9 mouse cellular contexts compared by ENCODE assay signal in genomic region chr11:58939088-58939439, GRCm38 (mm10). TPM values are rescaled to one million over a fixed set of nuclear protein-coding genes. Genes with fewer than 3 reads are reported as not detected.
A peak's percentile ranks its signal among the peaks of the same experiment; 100 is the strongest.
DNase-seq lines count a peak whose midpoint lies in the region; ATAC-seq and TF ChIP-seq lines count a peak whose summit lies in the region.
"Had no signal": no experiment of that assay in that cellular context is flagged by ENCODE, and none has a peak within 500 bp of the region (broad histone marks: within the 10 kb centered on the region; RNA-seq: fewer than 3 reads in every experiment).

No protein-coding gene starts in this region.

- peaks cover 7% of the 10 kb centered on the region for H3K4me1 ChIP-seq in heart, adult 2 months (ENCODE audit: control insufficient read depth, insufficient read depth, low read length)
- peaks cover 29% of the 10 kb centered on the region for H3K4me1 ChIP-seq in forebrain, embryonic 13.5 days
- H3K4me1 ChIP-seq in liver, embryonic 13.5 days (replicated peaks) = peaks cover 35% of the 10 kb centered on the region

- peaks cover 18% of the 10 kb centered on the region for H3K79me3 ChIP-seq in C2C12 (ENCODE audit: low read depth)

- H3K36me3 ChIP-seq in heart, adult 2 months (ENCODE audit: control insufficient read depth, insufficient read depth, low read length) = peaks cover 6% of the 10 kb centered on the region
- H3K36me3 ChIP-seq in C2C12 (ENCODE audit: control insufficient read depth, insufficient read depth) = peaks cover 22% of the 10 kb centered on the region
- peaks cover 30% of the 10 kb centered on the region for H3K36me3 ChIP-seq in forebrain, embryonic 13.5 days (ENCODE audit: poor library complexity, severe bottlenecking)
- H3K36me3 ChIP-seq in liver, embryonic 13.5 days = peaks cover 29% of the 10 kb centered on the region

- H3ac ChIP-seq in C2C12 (ENCODE audit: control insufficient read depth, insufficient read length, low read depth) = no peak overlapping the region

- peak overlapping the region; percentile 4; the same call in 1 of the 2 replicates for H3K9ac ChIP-seq in heart, adult 2 months (ENCODE audit: low read depth, low read length)
- peak overlapping the region; percentile 100 for H3K9ac ChIP-seq in forebrain, embryonic 13.5 days
- H3K9ac ChIP-seq in liver, embryonic 13.5 days = peak overlapping the region; percentile 98

- no peak for TF ChIP-seq EP300 in heart, adult 2 months (IDR thresholded peaks at IDR 0.05; ENCODE audit: insufficient read depth, low read depth, low read length)

- no peaks in the 10 kb centered on the region for H3K27me3 ChIP-seq in heart, adult 2 months (ENCODE audit: control insufficient read depth, insufficient read depth, low read length)
- H3K27me3 ChIP-seq in C2C12 (ENCODE audit: control insufficient read depth, insufficient read depth, insufficient read length) = peaks cover 4% of the 10 kb centered on the region
- no peaks in the 10 kb centered on the region for H3K27me3 ChIP-seq in forebrain, embryonic 13.5 days
- H3K27me3 ChIP-seq in liver, embryonic 13.5 days = peaks cover 18% of the 10 kb centered on the region

- H3K4me2 ChIP-seq in forebrain, embryonic 13.5 days = peak overlapping the region; percentile 81
- H3K4me2 ChIP-seq in liver, embryonic 13.5 days = peak overlapping the region; percentile 96

- intact Hi-C loops in heart, adult 2 months (cut with DNase I) = loop anchor here (2.0 kb wide), 1 partner anchor 14 kb away; no protein-coding TSS in a partner anchor
- intact Hi-C loops in heart, postnatal 36 days (cut with DNase I) = loop anchor here (10.0 kb wide), 1 partner anchor 356 kb away; the partner anchor contains the start of gene Wnt3a
- intact Hi-C loops in left cerebral cortex, postnatal 4 days (cut with DNase I) = no loop called here

- H3K27ac ChIP-seq in heart, adult 2 months = peak overlapping the region; percentile 90
- peak overlapping the region; percentile 97 for H3K27ac ChIP-seq in forebrain, embryonic 13.5 days
- peak overlapping the region; percentile 95 for H3K27ac ChIP-seq in liver, embryonic 13.5 days

- no peak for TF ChIP-seq CTCF in heart, adult 2 months (IDR thresholded peaks at IDR 0.05)
- TF ChIP-seq CTCF in C2C12 (IDR thresholded peaks at IDR 0.05; ENCODE audit: control insufficient read depth, insufficient read depth, insufficient read length) = no peak

- H3K79me2 ChIP-seq in heart, adult 2 months (replicated peaks; ENCODE audit: control insufficient read depth, insufficient read depth, low read length) = no peaks in the 10 kb centered on the region
- peaks cover 32% of the 10 kb centered on the region for H3K79me2 ChIP-seq in C2C12 (ENCODE audit: control insufficient read depth, insufficient read depth)

- no peaks in the 10 kb centered on the region for H3K9me3 ChIP-seq in forebrain, embryonic 13.5 days (replicated peaks)
- no peaks in the 10 kb centered on the region for H3K9me3 ChIP-seq in liver, embryonic 13.5 days (replicated peaks)

- ATAC-seq in forebrain, embryonic 13.5 days = no peak
- no peak for ATAC-seq in liver, embryonic 13.5 days (ENCODE audit: low read depth)

- WGBS in heart, adult 2 months = 17% methylated on average over 6 of the region's 6 CpGs
- 20% methylated on average over 6 of the region's 6 CpGs for WGBS in forebrain, embryonic 13.5 days
- whole genome bisulfite sequencing in liver, embryonic 13.5 days (ENCODE audit: insufficient replicate concordance) = 23% methylated on average over 6 of the region's 6 CpGs

- no peak for TF ChIP-seq POLR2A in heart, adult 2 months (IDR thresholded peaks at IDR 0.05; ENCODE audit: insufficient read depth, low read depth, low read length)

- H3K4me3 ChIP-seq in heart, adult 2 months = peak overlapping the region; percentile 69
- H3K4me3 ChIP-seq in C2C12 (ENCODE audit: insufficient read depth, poor library complexity, severe bottlenecking) = peak overlapping the region; percentile 97
- peak overlapping the region; percentile 98 for H3K4me3 ChIP-seq in forebrain, embryonic 13.5 days
- H3K4me3 ChIP-seq in liver, embryonic 13.5 days (replicated peaks) = peak overlapping the region; percentile 94

- no peak for DNase-seq in heart, adult 2 months
- DNase-seq in heart, postnatal 36 days = no peak
- DNase-seq in liver, embryonic 13.5 days = no peak
- no peak for DNase-seq in urinary bladder, postnatal 4 days (ENCODE audit: low spot score in 2 of 2)
- DNase-seq in thymus, postnatal 25 days = no peak
- DNase-seq in left cerebral cortex, postnatal 4 days = no peak

TF ChIP-seq in C2C12, 6 proteins besides CTCF, POLR2A, EP300 and RAD21:
- no peak for TF ChIP-seq MYOG (IDR thresholded peaks at IDR 0.05; ENCODE audit: control insufficient read depth, extremely low read depth, insufficient read length)
- no peak for TF ChIP-seq MYOD1 (IDR thresholded peaks at IDR 0.05; ENCODE audit: control insufficient read depth, insufficient read length, low read depth)
- TF ChIP-seq USF1 (IDR thresholded peaks at IDR 0.05; ENCODE audit: low read depth) = no peak
- TF ChIP-seq CEBPB (IDR thresholded peaks at IDR 0.05; ENCODE audit: low read depth) = no peak
- TF ChIP-seq MAX (IDR thresholded peaks at IDR 0.05) = no peak
- TF ChIP-seq FOSL1 (IDR thresholded peaks at IDR 0.05; ENCODE audit: insufficient read depth, low read length, poor library complexity, severe bottlenecking) = no peak

RNA-seq across cellular contexts. Expression of gene Rnf187, which starts 0.3 kb away (rescaled TPM):
- total RNA-seq in heart, adult 2 months (2021) = 100 to 1,000 TPM; 164 to 177 TPM
- 182 and 190 TPM in 2 replicates for polyA plus RNA-seq in heart, adult 2 months (2012; rRNA removed)
- 100 to 1,000 TPM; 160 to 167 TPM for total RNA-seq in heart, postnatal 36 days (2021)
- 245 TPM for polyA plus RNA-seq in C2C12 (2012; fragmentation: generic; extraction: Trizol)
- 368 and 373 TPM in 2 replicates for polyA plus RNA-seq in forebrain, embryonic 13.5 days (2015; fragmentation: Nextera tagmentation; extraction: Ambion mirVana)
- polyA plus RNA-seq in liver, embryonic 13.5 days (2015; fragmentation: Nextera tagmentation; extraction: Ambion mirVana) = 125 and 130 TPM in 2 replicates
- 100 to 1,000 TPM; 386 to 426 TPM for total RNA-seq in left cerebral cortex, postnatal 4 days (2021)

RNA-seq across cellular contexts. Expression of gene Hist3h2ba, which starts 9.7 kb away (rescaled TPM):
- 1 to 10 TPM in 1 of 2 experiments, under 1 TPM in 1; 0.81 to 1.1 TPM for total RNA-seq in heart, adult 2 months (2021)
- polyA plus RNA-seq in heart, adult 2 months (2012; rRNA removed) = 0.67 and 1.5 TPM in 2 replicates
- 1 to 10 TPM; 2.2 to 2.5 TPM for total RNA-seq in heart, postnatal 36 days (2021)
- 1.6 TPM for polyA plus RNA-seq in C2C12 (2012; fragmentation: generic; extraction: Trizol)
- 315 and 321 TPM in 2 replicates for polyA plus RNA-seq in forebrain, embryonic 13.5 days (2015; fragmentation: Nextera tagmentation; extraction: Ambion mirVana)
- polyA plus RNA-seq in liver, embryonic 13.5 days (2015; fragmentation: Nextera tagmentation; extraction: Ambion mirVana) = 5.5 and 6.3 TPM in 2 replicates
- total RNA-seq in left cerebral cortex, postnatal 4 days (2021) = 100 to 1,000 TPM; 299 to 314 TPM

RNA-seq across cellular contexts. Expression of gene Hist3h2a, which starts 15.4 kb away (rescaled TPM):
- 10 to 100 TPM; 13.6 to 14.0 TPM for total RNA-seq in heart, adult 2 months (2021)
- 12.6 and 15.4 TPM in 2 replicates for polyA plus RNA-seq in heart, adult 2 months (2012; rRNA removed)
- 10 to 100 TPM; 15.3 to 17.6 TPM for total RNA-seq in heart, postnatal 36 days (2021)
- polyA plus RNA-seq in C2C12 (2012; fragmentation: generic; extraction: Trizol) = 11.4 TPM
- 126 and 132 TPM in 2 replicates for polyA plus RNA-seq in forebrain, embryonic 13.5 days (2015; fragmentation: Nextera tagmentation; extraction: Ambion mirVana)
- 12.3 and 13.7 TPM in 2 replicates for polyA plus RNA-seq in liver, embryonic 13.5 days (2015; fragmentation: Nextera tagmentation; extraction: Ambion mirVana)
- 100 to 1,000 TPM in 1 of 2 experiments, 10 to 100 TPM in 1; 95.0 to 101 TPM for total RNA-seq in left cerebral cortex, postnatal 4 days (2021)

RNA-seq across cellular contexts. Expression of gene Trim17, which starts 15.4 kb away (rescaled TPM):
- total RNA-seq in heart, adult 2 months (2021) = under 1 TPM in 1 of 2 experiments, not detected in 1; 0.07 TPM
- 0.20 and 0.37 TPM in 2 replicates for polyA plus RNA-seq in heart, adult 2 months (2012; rRNA removed)
- total RNA-seq in heart, postnatal 36 days (2021) = under 1 TPM; 0.11 to 0.16 TPM
- polyA plus RNA-seq in C2C12 (2012; fragmentation: generic; extraction: Trizol) = 0.22 TPM
- polyA plus RNA-seq in forebrain, embryonic 13.5 days (2015; fragmentation: Nextera tagmentation; extraction: Ambion mirVana) = 0.96 and 1.3 TPM in 2 replicates
- 0.06 and 0.18 TPM in 2 replicates for polyA plus RNA-seq in liver, embryonic 13.5 days (2015; fragmentation: Nextera tagmentation; extraction: Ambion mirVana)
- 1 to 10 TPM; 1.8 to 2.0 TPM for total RNA-seq in left cerebral cortex, postnatal 4 days (2021)
- total RNA-seq: common myeloid progenitor, adult 5-6 weeks had no signal

RNA-seq across cellular contexts. Expression of gene Btnl10, which starts 21.4 kb away (rescaled TPM):
- total RNA-seq in heart, adult 2 months (2021) = not detected
- 0.04 and 0.09 TPM in 2 replicates for polyA plus RNA-seq in heart, adult 2 months (2012; rRNA removed)
- not detected for total RNA-seq in heart, postnatal 36 days (2021)
- not detected for polyA plus RNA-seq in C2C12 (2012; fragmentation: generic; extraction: Trizol)
- not detected in 2 replicates for polyA plus RNA-seq in forebrain, embryonic 13.5 days (2015; fragmentation: Nextera tagmentation; extraction: Ambion mirVana)
- 11.2 and 12.5 TPM in 2 replicates for polyA plus RNA-seq in liver, embryonic 13.5 days (2015; fragmentation: Nextera tagmentation; extraction: Ambion mirVana)
- under 1 TPM; 0.20 to 0.40 TPM for total RNA-seq in left cerebral cortex, postnatal 4 days (2021)

Comparison
In these comparisons a context has a peak if more than half of its experiments do, and no peak if none do; other contexts are left out.
1. H3K9ac ChIP-seq: peak in every context shown above with its lines; median percentile 100 in forebrain, embryonic 13.5 days; 98 in liver, embryonic 13.5 days; 4 in heart, adult 2 months.
2. RNA of gene Hist3h2ba, which starts 9.7 kb away (polyA plus RNA-seq): 315 to 321 TPM in forebrain, embryonic 13.5 days; 5.5 to 6.3 TPM in liver, embryonic 13.5 days, 1.6 TPM in C2C12 (single experiment) and 0.67 to 1.5 TPM in heart, adult 2 months; every median in the first group is over 10 times any median in the second.
3. Peak in every context shown above with its lines, with median percentiles within 50 percentile points of each other: H3K27ac ChIP-seq and H3K4me3 ChIP-seq.